Mouse (Mus musculus): Measurements from ENCODE around the gene Scn7a. TPM values are rescaled to one million over a fixed set of nuclear protein-coding genes. Genes with fewer than 3 reads are reported as not detected.

The Scn7a gene
- total RNA-seq, 2 experiments from 2014 or later: 0.97 to 1.1 TPM

GRCm38 (mm10) chr2:66634580-66635359 lies 149.9 kb downstream of the Scn7a start, which contains the start of gene Scn9a:
Gene Scn9a, minus strand, starts transcription at chr2:66634962.
- DNase-seq (ENCODE audit: low spot score in 2 of 2): peak in 1 of 2 experiments; percentile 17
- intact Hi-C loops (cut with DNase I): no loop called here

GRCm38 (mm10) chr2:66632728-66633127 lies 152.0 kb downstream of the Scn7a start:
- intact Hi-C loops (cut with DNase I): no loop called here
- no peak for DNase-seq (ENCODE audit: low spot score in 2 of 2)

Other genes starting within 250 kb of the Scn7a start
- 1 to 10 TPM; 3.7 to 4.3 TPM for gene Scn9a, start 150.0 kb downstream of the Scn7a start, total RNA-seq (2021)

All from left cerebral cortex, postnatal 14 days (tissue).